Mouse (Mus musculus) gastrocnemius, adult 2 months (tissue): Measurements from ENCODE around the gene Chd1. TPM values are rescaled to one million over a fixed set of nuclear protein-coding genes. Genes with fewer than 3 reads are reported as not detected.

Source experiments
- DNase-seq: peaks from one replicate; pipeline ENCODE4 v3.0.0; 2022
- H3K27ac ChIP-seq: fragments of 200-600 bp; 2 replicates; pipeline ENCODE4 v1.8.1; 2022; ENCODE audit warnings: mild to moderate bottlenecking
- H3K4me3 ChIP-seq: fragments of 200-600 bp; 2 replicates; pipeline ENCODE4 v1.8.1; 2022; ENCODE audit warnings: mild to moderate bottlenecking, moderate library complexity
- CTCF ChIP-seq: fragments of 200-600 bp; IDR thresholded peaks from 2 replicates; pipeline ENCODE4 v1.8.1; 2022; ENCODE audit warnings: antibody characterized with exemption, mild to moderate bottlenecking, moderate library complexity
- intact Hi-C: fragments of 180-260 bp; cut with DNase I; formaldehyde crosslinking; loops from one replicate; pipeline ENCODE4 v1.15.1; 2025
- total RNA-seq, 2 experiments: library from RNA; stranded (reverse); gene quantifications; 2 replicates each; pipeline ENCODE4 v1.2.3; 2021

Chd1 gene
- total RNA-seq, 2 experiments from 2014 or later = 13.6 to 16.4 TPM

DNA sequence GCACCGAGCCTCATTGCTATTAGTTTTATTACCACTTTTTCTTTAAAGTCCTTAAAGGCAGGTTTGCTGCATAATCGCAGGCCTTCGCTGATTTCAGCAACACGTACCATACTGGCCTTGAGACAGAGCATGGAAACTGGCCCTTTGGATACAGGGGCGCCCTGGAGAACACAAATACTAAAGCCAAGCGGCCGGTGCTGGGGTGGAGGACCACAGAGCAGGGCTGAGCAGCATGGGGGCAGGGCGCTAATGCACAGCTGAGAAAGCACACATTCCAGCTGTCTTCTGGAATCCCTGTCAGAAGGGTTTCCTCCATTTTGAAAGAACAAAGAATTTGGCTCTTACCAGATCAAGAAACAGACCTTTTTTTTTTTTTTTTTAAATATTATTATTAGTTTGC lies 113.6 kb downstream of the Chd1 start:
- peak overlapping the region; percentile 80 for H3K27ac ChIP-seq
- H3K4me3 ChIP-seq = peak overlapping the region; percentile 23
- TF ChIP-seq CTCF = no peak
- no peak for DNase-seq
- intact Hi-C loops = loop anchor here (10.0 kb wide), 1 partner anchor 1556 kb away; the partner anchor contains the start of gene Riok2

DNA sequence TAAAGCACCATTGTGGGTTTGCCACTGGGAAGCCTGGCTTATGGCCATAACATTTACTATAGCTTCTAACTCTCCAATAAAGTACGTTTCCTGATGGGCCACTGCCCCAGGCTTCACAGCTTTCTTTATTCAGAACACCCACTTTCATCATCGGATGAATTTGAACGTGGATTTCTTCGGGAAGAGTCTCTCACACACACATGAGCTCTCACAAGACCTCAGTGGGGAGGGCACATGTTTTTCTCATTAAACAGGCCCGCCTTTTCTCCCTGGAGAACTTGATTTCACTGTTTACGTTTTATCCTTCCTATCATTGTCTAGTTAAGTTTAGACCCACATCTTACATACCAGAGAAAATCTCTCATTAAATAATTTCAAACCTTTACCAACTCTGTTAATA lies 115.4 kb downstream of the Chd1 start:
- no peak for DNase-seq
- TF ChIP-seq CTCF = no peak
- Histone ChIP-seq H3K4me3 (peak overlapping the region; percentile 59), H3K27ac (peak overlapping the region; percentile 80)
- intact Hi-C loops = no loop called here

DNA sequence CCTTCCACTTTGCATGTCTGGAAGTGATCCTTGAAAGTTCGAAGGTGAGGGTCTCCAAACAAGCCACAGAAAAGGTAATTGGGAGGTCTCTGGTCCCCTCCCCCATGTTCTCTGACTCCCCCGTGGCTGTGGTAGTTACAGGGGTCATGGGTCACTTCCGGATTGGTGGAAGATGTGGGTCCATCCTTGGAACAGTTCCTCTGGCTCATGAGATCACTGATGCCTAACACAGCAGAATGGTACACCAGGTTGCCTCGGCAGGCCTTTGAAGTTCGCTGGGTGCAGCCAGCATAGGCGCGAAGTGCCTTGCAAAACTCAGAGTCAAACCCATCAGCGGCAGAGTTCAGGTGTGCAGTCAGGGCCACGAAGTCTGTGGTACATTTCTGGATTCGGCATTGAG lies 116.0 kb downstream of the Chd1 start:
- no peak for DNase-seq
- Histone ChIP-seq H3K27ac (peak overlapping the region; percentile 80), H3K4me3 (peak overlapping the region; percentile 59)
- TF ChIP-seq CTCF = no peak
- intact Hi-C loops = no loop called here

DNA sequence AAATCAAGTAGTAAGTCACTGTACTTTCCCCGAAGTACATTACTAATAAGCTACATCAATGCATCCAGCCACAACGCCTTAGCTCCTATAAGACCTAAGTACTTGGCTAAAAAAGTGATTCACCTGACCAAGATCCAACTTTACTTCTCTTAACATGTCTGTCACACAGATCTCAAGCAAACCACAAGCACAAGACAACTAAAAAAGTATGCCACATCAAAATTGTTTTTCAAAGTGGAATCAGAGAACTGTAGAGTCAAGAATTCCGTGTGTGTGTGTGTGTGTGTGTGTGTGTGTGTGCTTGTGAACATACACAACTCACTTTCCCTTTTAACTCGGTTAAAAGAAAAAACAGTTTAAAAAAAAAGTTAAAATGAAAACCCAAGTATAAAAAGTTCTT lies 116.9 kb downstream of the Chd1 start:
- Histone ChIP-seq H3K27ac (peak overlapping the region; percentile 80), H3K4me3 (no peak overlapping the region; the same call in 1 of the 2 replicates)
- no peak for DNase-seq
- no peak for TF ChIP-seq CTCF
- intact Hi-C loops = no loop called here

Other genes with a start within 250 kb of the Chd1 start
- gene Psmb1, start 205.2 kb upstream of the Chd1 start, total RNA-seq = 100 to 1,000 TPM; 106 to 111 TPM
- 1 to 10 TPM; 7.8 to 9.1 TPM for gene Tbp, start 205.1 kb upstream of the Chd1 start, total RNA-seq
- 10 to 100 TPM; 19.5 to 20.5 TPM for gene Pdcd2, start 177.7 kb upstream of the Chd1 start, total RNA-seq
- gene Prdm9, start 140.6 kb upstream of the Chd1 start, total RNA-seq = 1 to 10 TPM; 2.9 TPM
- gene Rgmb, start 126.1 kb downstream of the Chd1 start, total RNA-seq = 10 to 100 TPM; 39.2 to 41.3 TPM